Mouse (Mus musculus): ENCODE data around the gene Gpsm1. TPM values are rescaled to one million over a fixed set of nuclear protein-coding genes. Genes with fewer than 3 reads are reported as not detected.

Gpsm1 gene
- total RNA-seq, 1 experiment from 2014 or later = 14.1 TPM

DNA sequence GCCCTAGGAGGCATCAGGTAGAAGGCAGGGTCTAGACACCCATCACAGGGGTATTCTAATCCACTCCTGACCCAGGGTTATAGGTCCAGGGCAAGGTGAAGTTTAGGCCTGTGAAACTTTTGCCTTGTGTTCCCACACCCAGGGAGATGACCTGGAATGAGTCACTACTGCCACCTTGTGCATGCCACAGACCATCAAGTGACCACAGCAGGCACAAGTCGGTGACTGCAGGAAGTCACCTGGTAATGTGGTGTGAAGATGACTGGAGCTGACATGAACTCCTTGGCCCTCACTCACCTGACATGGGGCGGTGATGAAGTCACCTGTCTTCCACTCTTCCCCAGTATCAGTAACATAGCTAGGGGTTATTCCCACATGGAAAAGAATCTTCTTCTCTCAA is 2.5 kb upstream of the Gpsm1 start:
- no peak for DNase-seq

DNA sequence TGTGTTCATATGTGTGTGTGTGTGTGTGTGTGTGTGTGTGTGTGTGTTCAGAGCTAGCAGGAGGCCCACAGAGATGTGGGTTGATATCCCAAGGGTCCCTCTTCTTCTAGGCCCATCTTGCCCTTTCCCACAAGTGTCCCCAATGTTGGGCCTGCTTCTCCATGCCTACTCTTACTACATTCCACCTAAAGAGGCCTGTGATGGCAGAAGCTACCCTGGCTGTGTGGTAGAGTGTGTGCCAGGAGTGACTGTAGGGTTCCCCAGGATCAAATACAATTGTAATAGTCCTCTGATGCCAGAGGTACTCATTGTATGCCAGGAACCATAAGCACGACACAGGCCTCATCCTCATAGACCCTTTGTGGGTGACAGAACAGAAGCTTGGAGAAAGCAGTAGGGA is 1.9 kb upstream of the Gpsm1 start:
- no peak for DNase-seq

DNA sequence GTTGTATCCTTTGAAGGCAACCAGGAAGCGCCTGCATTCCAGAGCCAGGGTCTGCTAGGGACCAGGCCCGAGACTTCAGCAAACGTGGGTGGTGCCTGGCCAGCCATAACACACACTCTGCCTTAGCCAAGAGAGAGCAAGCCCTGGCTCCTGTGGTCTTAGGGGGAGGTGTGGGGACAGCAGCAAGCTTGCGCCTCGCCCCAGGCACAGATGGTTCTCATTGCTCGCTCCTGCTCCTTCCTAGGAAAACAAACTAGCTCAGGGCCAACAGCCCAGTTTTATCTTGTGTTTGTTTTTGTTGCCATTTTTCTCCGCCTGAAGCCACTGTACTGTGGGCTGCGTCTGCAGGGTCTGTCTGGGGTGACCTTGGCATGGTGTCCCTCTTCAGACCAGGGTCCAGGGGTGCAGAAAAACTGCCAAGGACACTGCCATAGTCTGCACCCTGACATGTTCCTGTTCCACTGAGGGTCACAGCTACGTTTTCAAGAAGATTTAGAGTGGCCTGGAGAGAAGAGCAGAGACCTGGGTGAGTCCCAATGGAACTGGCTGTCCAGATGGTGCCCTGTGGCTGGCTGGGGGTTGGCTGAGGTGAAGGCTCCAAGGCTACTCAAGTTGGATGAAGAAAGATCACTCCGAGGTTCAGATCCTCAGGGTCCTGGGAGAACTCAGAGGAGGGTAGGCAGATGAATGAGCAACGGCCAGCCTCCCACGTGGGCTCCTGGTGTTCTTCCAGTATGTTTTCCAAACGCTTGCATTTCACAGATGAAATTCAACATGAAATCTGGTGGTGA is 839 bp upstream of the Gpsm1 start:
- DNase-seq = peak; percentile 46

DNA sequence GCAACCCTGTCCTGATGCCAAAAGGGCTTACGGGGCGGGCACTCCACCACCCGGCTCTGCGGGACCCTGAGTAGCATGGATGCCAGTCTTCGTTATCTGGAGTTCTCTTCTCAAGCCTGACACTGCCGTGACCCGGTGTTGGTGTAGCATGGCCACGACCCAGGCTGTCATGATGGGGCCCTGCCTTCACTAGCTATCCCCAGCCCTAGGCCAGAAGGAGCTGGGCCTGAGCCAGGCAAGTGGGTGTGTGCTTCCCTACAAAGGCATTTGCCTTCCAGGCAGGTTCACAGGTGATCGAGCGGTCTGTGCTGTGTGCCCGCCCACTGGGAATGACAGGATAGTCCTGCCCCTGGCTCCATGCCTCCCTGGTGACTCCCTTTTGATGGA is 603 bp downstream of the Gpsm1 start:
- peak; percentile 59 for DNase-seq

DNA sequence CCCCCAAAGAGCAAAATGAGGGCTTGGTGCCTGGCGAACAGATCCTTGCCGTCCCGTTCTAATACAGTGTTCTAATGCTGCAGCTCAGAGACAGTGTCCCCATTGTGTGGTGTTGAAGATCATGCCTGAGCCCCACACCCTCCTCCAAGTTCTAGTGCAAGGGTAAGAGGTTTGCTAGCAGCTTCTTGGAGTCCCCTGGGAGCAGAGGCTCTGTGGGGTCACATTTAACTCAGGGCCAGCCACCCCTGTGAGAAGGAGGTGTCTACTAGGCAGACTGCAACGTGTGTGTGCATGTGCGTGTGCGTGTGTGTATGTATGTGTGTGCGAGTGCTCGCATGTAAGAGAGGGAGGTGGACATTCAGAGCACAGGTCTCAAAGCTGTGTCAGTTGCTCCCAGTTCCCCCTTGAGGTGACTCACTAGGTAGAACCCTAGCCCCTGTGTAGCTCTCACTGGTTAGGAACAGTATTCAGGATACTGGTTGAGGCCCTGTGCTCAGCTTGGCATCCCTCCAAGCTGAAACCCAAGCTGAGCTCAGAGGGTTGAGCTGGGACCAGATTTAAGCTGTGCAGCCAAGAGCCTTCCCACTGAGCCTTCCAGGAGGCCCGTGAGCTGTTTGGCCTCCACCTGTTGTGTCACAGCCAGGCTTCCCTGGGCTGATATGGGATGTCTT is 1.4 kb downstream of the Gpsm1 start:
- no peak for DNase-seq

DNA sequence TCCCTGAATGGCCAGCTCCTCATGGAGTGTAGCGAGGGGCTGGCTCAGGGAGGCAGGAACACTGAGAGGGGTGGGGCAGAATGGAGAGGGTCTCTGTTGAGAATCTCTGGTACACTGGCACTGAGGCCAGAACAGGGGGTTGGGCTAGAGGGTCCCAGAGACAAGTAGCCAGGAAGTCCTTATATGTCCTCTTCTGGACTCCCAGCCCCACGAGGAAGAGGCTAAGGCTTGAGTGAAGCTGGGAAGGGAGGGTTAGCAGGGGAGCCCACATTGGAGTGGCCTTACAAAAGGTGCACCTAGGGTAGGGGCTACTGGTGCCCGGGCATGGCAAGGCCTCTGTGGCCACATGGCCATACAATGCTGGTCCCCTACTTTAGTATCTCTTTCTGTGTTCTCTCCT is 2.1 kb downstream of the Gpsm1 start:
- DNase-seq = no peak

DNA sequence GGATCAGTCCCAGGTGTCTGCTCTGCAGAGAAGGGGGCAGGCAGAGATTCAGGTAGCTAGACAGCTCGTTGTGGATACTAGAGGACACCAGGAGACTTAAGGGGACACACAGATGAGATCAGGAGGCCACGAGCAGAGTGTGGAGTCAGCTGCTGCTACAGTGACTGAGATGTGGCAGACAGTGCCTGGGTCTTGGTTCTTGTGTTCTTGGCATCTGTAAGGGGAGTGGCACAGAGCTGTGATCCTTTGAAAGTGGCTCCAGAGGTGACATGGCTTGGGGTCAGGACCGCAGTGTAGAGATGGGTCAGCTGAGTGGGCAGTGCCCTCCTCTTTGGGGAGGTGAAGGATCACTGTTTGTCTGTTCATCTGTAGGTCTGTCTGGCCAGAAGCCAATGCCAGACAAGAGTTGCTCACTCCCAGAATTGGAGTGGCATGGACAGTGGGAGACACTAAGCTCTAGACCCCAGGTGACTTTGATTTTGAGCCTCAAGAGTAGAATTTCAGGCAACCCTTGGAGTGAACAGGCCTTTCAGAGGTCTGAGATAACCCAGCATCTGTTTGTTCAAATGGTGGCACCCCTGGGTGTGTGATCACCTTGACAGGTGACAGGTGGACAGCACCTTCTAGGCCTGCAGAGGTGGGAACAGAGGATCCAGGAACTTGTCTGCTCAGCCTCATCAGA is 2.8 kb downstream of the Gpsm1 start:
- DNase-seq = no peak

DNA sequence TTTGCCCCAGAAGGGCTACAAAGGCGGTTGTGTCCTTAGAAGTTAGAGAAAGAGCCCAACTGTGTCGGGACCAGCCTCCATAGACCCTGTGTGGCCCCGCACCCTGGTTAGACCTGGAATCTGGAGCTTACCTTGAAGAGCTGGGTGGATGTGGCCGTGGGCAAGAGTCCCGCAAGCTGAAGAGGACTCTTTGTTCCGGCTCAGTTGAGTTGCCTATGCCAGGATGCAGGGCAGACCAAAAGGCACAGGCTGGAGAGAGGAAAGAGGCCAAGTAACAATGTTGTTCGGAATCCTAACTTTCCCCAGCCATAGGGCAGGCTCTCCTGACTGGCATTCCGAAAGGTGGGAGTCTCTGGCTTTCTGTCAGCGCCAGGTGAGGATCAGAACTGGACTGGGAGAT is 3.8 kb downstream of the Gpsm1 start:
- DNase-seq = no peak

DNA sequence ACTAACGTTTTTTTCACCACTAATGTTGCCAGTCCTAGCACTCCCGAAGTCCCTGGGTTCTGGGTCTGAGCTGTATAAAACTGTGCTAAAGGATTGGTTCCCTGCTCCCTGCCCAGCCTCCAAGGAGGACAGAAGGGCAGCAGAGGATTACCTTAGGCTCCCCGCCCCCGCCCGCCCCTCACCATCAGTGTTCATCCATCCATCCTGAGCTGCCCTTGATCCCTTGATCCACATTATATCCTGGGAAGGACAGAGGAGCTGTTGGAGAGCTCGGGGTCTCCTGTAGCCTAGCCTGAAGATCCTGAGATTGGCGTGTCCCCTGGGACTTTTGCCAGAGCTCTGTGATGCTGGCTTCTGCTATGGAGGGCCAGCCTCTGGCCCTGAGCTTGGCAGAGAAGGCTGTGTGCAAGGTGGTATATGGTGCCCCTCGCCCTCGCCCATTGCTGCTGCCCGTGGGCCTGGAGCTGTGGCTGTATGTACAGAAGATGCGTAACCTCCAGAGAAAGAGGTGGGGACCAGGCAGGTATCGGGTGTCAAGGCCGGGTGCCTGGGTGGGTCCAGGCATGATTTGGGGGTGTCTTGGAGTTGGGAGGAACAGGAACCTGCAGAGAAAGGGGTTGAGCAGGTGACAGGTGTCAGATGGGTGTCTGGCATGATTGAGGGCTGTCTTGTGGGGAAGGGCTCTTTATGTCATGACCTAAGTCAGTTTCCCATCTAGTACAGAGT is 4.4 kb downstream of the Gpsm1 start:
- no peak for DNase-seq

DNA sequence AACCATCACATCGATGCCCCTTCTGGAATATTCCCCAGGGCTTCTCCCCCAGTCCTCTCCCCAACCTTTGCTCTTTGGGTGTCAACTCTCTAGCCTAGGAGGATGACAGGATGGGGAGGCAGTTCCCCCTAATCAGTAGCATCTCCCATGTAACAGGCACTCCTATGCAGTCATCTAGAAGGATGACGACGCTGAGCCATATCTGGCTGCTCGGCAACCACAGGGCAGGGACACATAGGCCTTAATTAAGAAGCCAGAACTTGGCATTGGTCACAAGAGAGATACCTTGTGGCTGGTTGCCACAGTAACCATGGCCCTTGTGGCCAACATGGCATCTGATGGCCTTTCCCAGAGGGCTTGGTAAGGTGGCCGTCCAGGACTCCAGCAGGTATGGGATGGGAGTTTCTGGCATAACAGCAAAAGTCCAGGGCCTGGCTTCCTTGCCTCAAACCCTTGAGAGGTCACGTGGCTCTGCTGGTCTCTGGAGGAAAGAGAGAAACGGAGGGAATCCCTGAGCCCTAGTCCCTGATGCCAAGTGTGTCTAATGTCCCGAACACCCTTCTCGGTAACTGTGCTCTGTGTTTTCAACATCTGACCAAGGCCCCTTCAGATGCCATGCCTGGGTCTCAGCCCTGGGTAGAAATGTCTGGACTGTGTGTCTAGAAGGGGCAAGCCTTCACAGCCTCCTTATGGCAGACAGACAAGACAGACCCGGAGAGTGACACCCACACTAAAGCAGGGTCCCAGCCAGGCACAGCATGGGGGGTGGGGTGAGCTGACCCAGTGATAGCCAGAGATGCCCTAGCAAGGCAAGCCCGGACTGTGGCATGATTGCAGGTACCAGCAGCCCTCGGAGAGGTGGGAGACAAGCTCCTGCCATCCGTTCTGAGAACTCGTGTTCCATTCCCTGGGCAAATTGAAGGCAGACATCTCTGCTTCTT is 5.2 kb downstream of the Gpsm1 start:
- DNase-seq = no peak

DNA sequence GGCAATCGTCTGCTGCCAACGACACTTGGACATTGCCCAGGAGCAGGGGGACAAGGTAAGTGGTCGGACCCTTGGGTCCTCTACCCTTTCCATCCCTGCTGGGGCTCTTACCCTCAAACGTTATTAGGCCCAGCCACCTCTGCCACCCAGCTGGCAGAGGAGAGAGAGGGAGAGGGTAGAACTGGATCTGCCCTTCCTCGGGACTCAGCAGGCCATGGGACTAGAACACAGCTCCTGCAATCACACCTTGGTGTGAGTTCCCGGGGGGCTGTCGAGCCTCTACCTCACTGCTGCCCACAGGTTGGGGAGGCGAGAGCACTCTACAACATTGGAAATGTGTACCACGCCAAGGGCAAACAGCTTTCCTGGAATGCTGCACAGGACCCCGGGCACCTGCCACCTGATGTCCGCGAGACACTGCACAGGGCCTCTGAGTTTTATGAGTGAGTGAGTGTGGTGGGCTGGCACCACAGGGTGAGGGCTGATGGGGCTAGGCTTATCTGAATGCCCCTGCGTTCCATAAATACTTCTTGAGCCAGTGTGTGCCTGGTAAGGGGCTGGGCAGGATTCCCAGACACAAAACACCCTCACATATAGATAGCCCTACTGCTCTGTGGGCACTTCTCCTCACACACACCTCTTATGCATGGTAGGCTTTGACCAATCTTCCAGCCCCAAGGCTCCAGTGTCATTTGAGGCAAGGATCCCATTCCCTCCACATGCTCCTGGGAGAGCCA is 8.4 kb downstream of the Gpsm1 start:
- no peak for DNase-seq

DNA sequence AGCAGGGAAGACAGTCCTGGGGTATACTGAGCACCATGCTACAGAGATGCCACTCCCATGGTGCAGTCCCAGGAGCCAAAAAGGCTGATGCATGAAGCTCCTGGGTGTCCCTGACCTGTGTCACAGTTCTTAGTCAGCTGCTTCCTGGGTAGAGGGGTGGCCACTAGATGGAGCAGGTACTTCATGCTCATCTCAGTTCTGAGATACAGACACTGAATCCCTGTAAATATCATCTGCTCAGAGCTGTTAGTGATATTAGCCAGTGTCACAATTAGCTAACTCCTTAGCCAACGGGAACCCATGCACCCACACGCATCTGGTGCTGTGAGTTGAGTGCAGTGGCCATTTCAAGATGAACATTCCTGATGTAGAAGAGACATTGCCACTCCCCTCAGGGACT is 9.6 kb downstream of the Gpsm1 start:
- DNase-seq = peak; percentile 76

DNA sequence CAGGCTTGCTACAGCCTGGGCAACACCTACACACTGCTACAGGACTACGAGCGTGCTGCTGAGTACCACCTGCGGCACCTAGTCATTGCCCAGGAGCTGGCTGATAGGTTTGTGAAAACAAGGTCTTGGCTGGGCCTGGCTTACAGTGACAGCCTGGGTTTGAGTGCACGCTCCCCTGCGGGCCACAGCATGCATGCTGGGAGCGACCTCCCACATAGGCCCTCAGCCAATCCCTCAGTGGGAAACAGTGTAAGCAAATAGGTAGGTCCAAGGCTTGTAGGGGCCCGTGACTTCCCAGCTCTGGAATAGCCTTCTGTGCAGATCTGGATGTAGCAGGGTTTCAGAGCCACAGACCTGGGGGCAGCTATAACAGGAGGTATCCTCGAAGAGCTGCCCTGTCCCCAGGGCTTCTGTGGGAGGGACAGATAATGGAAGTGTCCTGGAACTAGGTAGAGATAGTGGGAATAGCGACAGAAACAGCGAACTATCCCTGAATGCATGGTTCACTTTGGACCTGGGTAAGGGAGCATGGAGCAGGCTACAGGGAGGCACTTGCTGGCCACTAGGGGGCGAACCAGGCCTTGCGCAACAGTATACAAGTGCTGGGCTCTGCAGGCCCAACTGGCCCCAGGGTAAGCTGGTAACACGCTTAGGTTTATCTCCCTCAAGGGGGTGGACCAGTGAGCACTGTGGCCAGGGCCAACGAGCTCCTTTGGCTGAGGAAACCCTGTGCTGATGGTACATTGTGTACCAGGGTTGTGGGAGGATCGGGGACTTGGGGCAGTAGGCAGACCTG is 10.3 kb downstream of the Gpsm1 start:
- peak; percentile 87 for DNase-seq

DNA sequence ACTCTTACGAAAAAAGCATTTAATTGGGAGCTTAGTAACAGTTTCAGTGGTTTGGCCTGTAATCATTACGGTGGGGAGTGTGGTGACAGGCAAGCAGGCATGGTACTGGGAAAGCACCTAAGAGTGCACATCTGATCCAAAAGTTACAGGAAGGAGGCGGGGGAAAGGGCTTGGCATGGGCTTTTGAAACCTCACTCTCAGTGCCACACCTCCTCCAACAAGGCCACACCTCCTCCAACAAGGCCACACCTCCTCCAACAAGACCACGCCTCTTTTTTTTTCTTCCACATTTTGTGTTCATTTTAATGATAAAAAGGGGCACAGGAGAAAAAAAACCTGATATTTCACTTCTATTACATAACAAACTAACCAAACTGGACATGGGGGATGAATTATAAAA is 12.5 kb downstream of the Gpsm1 start:
- DNase-seq = peak; percentile 60

DNA sequence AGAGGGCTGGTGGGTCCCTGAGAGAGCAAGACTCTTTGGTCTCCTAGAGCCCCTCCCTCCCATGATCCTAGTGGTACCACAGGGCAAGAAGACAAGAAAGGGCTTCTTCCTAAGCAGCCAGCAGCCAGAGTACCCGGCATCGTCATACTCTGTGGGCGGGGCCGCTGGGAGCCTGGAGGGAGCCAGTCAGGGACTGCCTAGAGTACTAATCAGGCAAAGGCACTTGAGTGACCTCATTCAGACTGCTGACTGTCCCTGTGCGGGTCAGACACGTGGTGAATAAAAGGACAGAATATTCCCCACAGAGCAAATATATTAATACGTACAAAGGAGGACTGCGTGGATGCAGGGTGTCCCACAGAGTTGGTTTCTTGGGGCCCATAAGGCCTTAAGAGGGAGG is 14.1 kb downstream of the Gpsm1 start:
- peak; percentile 84 for DNase-seq

DNA sequence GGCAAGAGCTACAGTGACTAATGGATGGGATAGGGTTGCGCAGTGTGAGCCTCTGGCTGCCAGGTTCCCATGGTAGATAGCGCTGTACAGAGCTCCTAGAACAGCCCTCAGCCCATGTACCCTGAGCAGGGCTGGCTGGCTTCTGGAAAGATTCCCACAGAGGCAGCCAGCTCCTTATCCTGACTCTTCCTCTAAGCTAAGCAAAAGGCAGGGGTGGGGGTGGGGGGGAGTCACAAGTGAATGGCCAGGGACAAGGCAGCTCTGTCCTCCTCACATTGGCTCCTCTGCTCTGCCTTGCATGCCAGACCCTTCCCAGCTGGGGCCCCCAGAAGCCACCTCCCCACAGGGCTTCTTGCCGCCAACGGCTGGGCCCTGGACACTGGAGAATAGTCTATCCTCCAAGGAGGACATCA is 14.7 kb downstream of the Gpsm1 start:
- DNase-seq = no peak

DNA sequence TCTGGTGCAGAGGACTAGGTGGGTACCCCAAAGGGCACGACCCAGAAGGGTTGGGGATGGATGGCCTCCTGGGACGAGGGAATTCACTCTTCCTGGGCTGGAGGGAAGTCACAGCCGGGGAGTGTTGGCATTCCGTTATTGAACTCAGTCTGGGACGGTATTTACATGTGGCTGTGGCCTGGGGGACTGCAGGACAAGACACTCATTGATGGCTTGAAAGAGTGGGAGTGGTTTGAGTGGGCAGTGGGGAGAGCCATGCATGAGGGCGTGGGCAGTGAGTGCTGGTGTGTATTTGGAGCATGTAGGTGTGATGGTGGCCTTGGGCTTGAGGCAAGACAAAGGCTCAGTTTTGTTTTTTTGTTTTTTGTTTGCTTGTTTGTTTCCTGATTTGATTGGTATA is 15.4 kb downstream of the Gpsm1 start:
- no peak for DNase-seq

DNA sequence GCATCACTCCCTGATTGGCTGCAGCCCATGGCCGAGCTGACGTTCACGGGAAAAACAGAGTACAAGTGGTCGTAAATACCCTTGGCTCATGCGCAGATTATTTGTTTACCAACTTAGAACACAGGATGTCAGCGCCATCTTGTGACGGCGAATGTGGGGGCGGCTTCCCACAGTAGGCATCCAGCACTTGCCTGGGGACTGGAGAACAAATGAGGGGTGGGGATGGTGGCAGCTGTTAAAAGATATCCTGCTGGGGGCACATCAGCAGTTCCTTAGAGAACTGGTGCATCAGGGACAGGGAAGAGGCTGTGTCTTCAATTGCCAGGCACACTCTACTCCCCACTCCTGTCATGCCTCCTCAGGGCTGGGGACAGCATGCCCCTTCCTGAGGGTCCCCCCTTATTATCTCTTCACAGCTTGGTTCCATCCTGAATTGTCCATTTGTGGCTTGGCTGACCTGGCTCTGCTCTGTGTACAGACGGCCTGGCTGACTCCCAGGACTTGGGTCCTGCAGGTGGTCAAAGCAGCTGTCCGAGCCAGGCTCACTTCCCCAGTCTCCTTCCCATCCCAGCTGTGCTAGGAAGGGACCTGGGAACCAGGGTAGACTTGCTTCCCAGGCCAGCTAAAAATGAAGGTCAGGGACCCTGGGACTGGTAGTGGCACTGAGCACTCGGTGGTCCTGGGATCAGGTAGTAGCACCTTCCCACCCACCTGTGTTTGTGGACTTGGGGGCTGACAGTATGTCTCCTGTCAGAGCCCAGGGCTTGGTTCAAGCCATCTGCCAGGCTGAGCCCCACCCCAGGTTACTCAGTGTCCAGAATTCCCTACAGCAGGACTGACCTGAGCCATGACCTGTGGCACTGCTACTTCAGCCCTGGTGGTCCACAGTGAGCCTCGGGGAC is 23.2 kb downstream of the Gpsm1 start:
- no peak for DNase-seq

DNA sequence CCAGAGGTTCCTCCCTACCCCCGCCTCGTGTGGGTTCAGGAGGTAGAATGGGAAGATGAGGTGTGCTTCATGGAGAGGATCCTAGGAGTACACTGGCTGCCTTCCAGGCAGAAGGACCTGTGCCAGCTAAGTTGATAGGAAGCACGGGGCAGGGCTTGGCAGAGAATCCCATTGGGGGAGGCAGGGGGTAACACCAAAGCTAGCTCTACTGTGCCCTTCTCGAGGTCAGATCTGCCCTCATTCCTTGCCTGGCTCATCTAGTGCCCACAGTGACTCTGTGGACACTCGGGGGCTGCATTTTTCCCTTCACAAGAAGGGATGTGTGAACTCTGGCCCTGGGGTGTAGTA is 23.9 kb downstream of the Gpsm1 start:
- DNase-seq = peak; percentile 75
